9 mouse cellular contexts compared by ENCODE assay signal in genomic region chr4:87229224-87229959, GRCm38 (mm10). TPM values are rescaled to one million over a fixed set of nuclear protein-coding genes. Genes with fewer than 3 reads are reported as not detected.
DNase-seq lines count a peak whose midpoint lies in the region; ATAC-seq and TF ChIP-seq lines count a peak whose summit lies in the region.
"Had no signal": no experiment of that assay in that cellular context is flagged by ENCODE, and none has a peak within 500 bp of the region (broad histone marks: within the 10 kb centered on the region; RNA-seq: fewer than 3 reads in every experiment).

No protein-coding gene starts in this region.

- H3K4me3 ChIP-seq in forebrain, postnatal 0 days (ENCODE audit: low read depth, low read length): peak overlapping the region; percentile 58
- H3K4me3 ChIP-seq in liver, embryonic 15.5 days (replicated peaks): peak overlapping the region; percentile 28

- H3K4me2 ChIP-seq in forebrain, postnatal 0 days (ENCODE audit: low read depth): peak overlapping the region; percentile 74
- H3K4me2 ChIP-seq in liver, embryonic 15.5 days: peak overlapping the region; percentile 63

- peak; percentile 53 for ATAC-seq in forebrain, postnatal 0 days
- no peak for ATAC-seq in liver, embryonic 15.5 days (ENCODE audit: insufficient read depth)
- no peak for ATAC-seq in monocyte, adult 5-6 weeks (replicated peaks; ENCODE audit: insufficient number of reproducible peaks, low FRiP score, low TSS enrichment, poor library complexity, severe bottlenecking)

- H3K9ac ChIP-seq in forebrain, postnatal 0 days: peak overlapping the region; percentile 62
- no peak overlapping the region for H3K9ac ChIP-seq in liver, embryonic 15.5 days

- no peak for TF ChIP-seq CTCF in forebrain, postnatal 0 days (IDR thresholded peaks at IDR 0.05; ENCODE audit: low read depth)

- no peaks in the 10 kb centered on the region for H3K9me3 ChIP-seq in forebrain, postnatal 0 days (ENCODE audit: low read length)
- H3K9me3 ChIP-seq in liver, embryonic 15.5 days (replicated peaks): no peaks in the 10 kb centered on the region

- peak; percentile 76 for DNase-seq in heart, adult 11 months
- DNase-seq in heart, adult 18-20 months: no peak
- peak; percentile 45 for DNase-seq in MN1 (ENCODE audit: low spot score)
- peak; percentile 29 for DNase-seq in forebrain, postnatal 0 days
- no peak for DNase-seq in urinary bladder, postnatal 36 days (ENCODE audit: low spot score in 2 of 2)
- no peak for DNase-seq in testis, postnatal 10 days (ENCODE audit: low spot score)

- 9% methylated on average over 14 of the region's 14 CpGs for WGBS in forebrain, postnatal 0 days
- WGBS in liver, embryonic 15.5 days (ENCODE audit: insufficient replicate concordance): 15% methylated on average over 14 of the region's 14 CpGs

- no peaks in the 10 kb centered on the region for H3K27me3 ChIP-seq in forebrain, postnatal 0 days (ENCODE audit: insufficient read depth, low read length)
- peaks cover 21% of the 10 kb centered on the region for H3K27me3 ChIP-seq in liver, embryonic 15.5 days

- H3K36me3 ChIP-seq in forebrain, postnatal 0 days (ENCODE audit: insufficient read depth): no peaks in the 10 kb centered on the region
- no peaks in the 10 kb centered on the region for H3K36me3 ChIP-seq in liver, embryonic 15.5 days (replicated peaks)
- H3K36me3 ChIP-seq: G1E had no signal

- H3K4me1 ChIP-seq in forebrain, postnatal 0 days (ENCODE audit: insufficient read depth): peaks cover 3% of the 10 kb centered on the region; the same call in 1 of the 2 replicates
- H3K4me1 ChIP-seq in liver, embryonic 15.5 days (replicated peaks): no peaks in the 10 kb centered on the region

- peak overlapping the region; percentile 6; the same call in 1 of the 2 replicates for H3K27ac ChIP-seq in forebrain, postnatal 0 days (ENCODE audit: low read depth, low read length)
- no peak overlapping the region for H3K27ac ChIP-seq in liver, embryonic 15.5 days (replicated peaks)

RNA-seq across cellular contexts. Expression of gene Slc24a2, which starts 0.9 kb away (rescaled TPM):
- total RNA-seq in heart, adult 18-20 months (2021): 1 to 10 TPM; 2.0 to 2.2 TPM
- total RNA-seq in forebrain, postnatal 0 days (2014; rRNA removed): 6.6 and 10.0 TPM in 2 replicates
- 1.2 and 2.4 TPM in 2 replicates for polyA plus RNA-seq in forebrain, postnatal 0 days (2015; fragmentation: Nextera tagmentation; extraction: Ambion mirVana)
- polyA plus RNA-seq in liver, embryonic 15.5 days (2015; fragmentation: Nextera tagmentation; extraction: Ambion mirVana): not detected in 2 replicates
- total RNA-seq in monocyte, adult 5-6 weeks (2017): not detected in 3 replicates
- polyA plus RNA-seq: G1E had no signal

Comparison
In these comparisons a context has a peak if more than half of its experiments do, and no peak if none do; other contexts are left out.
1. DNase-seq: peak in heart, adult 11 months (single experiment), MN1 (single experiment) and forebrain, postnatal 0 days (single experiment); none in heart, adult 18-20 months (0 of 2), urinary bladder, postnatal 36 days (0 of 2) and testis, postnatal 10 days (single experiment).